Mouse (Mus musculus): Measurements from ENCODE around the gene Akap11.

The Akap11 gene

GRCm38 (mm10) chr14:78454970-78455369 is 81.6 kb downstream of the Akap11 start:
- no peaks in the 10 kb centered on the region for H3K36me3 ChIP-seq (ENCODE audit: insufficient read depth, low read length)
- H3K27me3 ChIP-seq (ENCODE audit: insufficient read depth, low read length), result peaks cover 17% of the 10 kb centered on the region
- no peak overlapping the region for H3K4me3 ChIP-seq (replicated peaks; ENCODE audit: low read length)
- 0 out of 2 replicates have a peak, but pooled peaks cover 4% of the 10 kb centered on the region for H3K9me3 ChIP-seq (ENCODE audit: low read length)
- H3K4me1 ChIP-seq (replicated peaks; ENCODE audit: low read depth, low read length), result no peaks in the 10 kb centered on the region; the same call in 1 of the 2 replicates
- TF ChIP-seq NANOG (IDR thresholded peaks at IDR 0.05; ENCODE audit: borderline replicate concordance, low read length) (no peak), POU5F1 (IDR thresholded peaks at IDR 0.05; ENCODE audit: borderline replicate concordance, low read length) (no peak), CTCF (conservative IDR thresholded peaks at IDR 0.05; ENCODE audit: low read length) (no peak)

DNA sequence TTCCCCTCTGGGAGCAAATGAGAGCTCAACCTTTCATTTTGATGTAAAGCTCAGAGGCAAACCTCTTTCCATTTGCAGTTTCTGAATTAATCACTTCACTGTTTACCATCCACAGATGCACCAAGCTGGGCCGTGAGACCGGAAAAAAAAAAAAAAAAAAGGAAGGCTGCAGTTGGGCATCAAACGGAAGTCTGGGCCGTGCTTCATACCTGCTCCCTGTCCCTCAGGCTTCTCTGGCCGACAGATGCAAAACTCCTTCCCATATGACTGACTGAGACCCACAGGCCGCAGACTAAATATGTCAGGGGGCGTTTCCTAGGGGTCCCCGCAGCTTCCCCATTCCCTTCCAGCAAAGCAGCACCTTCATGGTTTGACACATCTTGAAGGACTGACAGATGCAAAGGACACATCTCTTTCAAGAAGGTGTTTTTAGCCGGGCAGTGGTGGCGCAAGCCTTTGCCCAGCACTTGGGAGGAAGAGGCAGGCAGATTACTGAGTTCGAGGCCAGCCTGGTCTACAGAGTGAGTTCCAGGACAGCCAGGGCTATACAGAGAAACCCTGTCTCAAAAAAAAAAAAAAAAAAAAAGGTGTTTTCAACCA is 87.7 kb downstream of the Akap11 start:
- Histone ChIP-seq H3K36me3 (ENCODE audit: insufficient read depth, low read length) (no peaks in the 10 kb centered on the region), H3K9me3 (ENCODE audit: low read length) (0 out of 2 replicates have a peak, but pooled peaks cover 4% of the 10 kb centered on the region), H3K27me3 (ENCODE audit: insufficient read depth, low read length) (no peaks in the 10 kb centered on the region), H3K4me1 (replicated peaks; ENCODE audit: low read depth, low read length) (peaks cover 8% of the 10 kb centered on the region; the same call in 1 of the 2 replicates), H3K4me3 (replicated peaks; ENCODE audit: low read length) (no peak overlapping the region)
- TF ChIP-seq POU5F1 (IDR thresholded peaks at IDR 0.05; ENCODE audit: borderline replicate concordance, low read length) (no peak), CTCF (conservative IDR thresholded peaks at IDR 0.05; ENCODE audit: low read length) (no peak), NANOG (IDR thresholded peaks at IDR 0.05; ENCODE audit: borderline replicate concordance, low read length) (no peak)

DNA sequence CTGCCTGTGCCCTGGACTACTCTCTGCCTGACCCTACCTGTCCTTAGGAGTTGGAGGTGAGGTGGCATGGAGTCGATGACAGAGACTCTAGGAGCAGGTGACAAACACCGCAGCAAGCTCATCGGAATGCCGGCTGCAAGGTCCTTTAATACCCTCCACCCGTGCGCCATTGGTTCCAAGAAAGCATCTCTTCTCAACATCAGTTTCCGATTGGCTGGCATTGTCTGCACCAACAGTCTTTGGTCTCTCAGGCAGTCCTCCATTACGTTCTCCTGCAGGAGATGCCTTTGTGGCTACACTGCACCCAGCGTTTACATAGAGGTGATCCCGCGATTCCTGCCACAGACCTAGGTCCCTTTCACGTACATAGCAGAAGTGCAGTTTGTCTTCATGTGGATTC is 88.6 kb downstream of the Akap11 start:
- Histone ChIP-seq H3K4me1 (replicated peaks; ENCODE audit: low read depth, low read length) (peaks cover 8% of the 10 kb centered on the region; the same call in 1 of the 2 replicates), H3K36me3 (ENCODE audit: insufficient read depth, low read length) (no peaks in the 10 kb centered on the region), H3K9me3 (ENCODE audit: low read length) (0 out of 2 replicates have a peak, but pooled peaks cover 4% of the 10 kb centered on the region), H3K27me3 (ENCODE audit: insufficient read depth, low read length) (no peaks in the 10 kb centered on the region), H3K4me3 (replicated peaks; ENCODE audit: low read length) (no peak overlapping the region)
- TF ChIP-seq POU5F1 (IDR thresholded peaks at IDR 0.05; ENCODE audit: borderline replicate concordance, low read length), result no peak
- TF ChIP-seq CTCF (conservative IDR thresholded peaks at IDR 0.05; ENCODE audit: low read length), result no peak

- Histone ChIP-seq H3K36me3 (ENCODE audit: insufficient read depth, low read length) (no peaks in the 10 kb centered on the region), H3K27me3 (ENCODE audit: insufficient read depth, low read length) (no peaks in the 10 kb centered on the region), H3K4me1 (replicated peaks; ENCODE audit: low read depth, low read length) (peaks cover 8% of the 10 kb centered on the region; the same call in 1 of the 2 replicates), H3K9me3 (ENCODE audit: low read length) (0 out of 2 replicates have a peak, but pooled peaks cover 4% of the 10 kb centered on the region), H3K4me3 (replicated peaks; ENCODE audit: low read length) (no peak overlapping the region)
- TF ChIP-seq CTCF (conservative IDR thresholded peaks at IDR 0.05; ENCODE audit: low read length) (no peak), POU5F1 (IDR thresholded peaks at IDR 0.05; ENCODE audit: borderline replicate concordance, low read length) (no peak), NANOG (IDR thresholded peaks at IDR 0.05; ENCODE audit: borderline replicate concordance, low read length) (no peak)
These were observed 89.1 kb downstream of the Akap11 start for GRCm38 (mm10) chr14:78447542-78447941.

All from E14TG2a.4 (cell line).